Mouse (Mus musculus) erythroid progenitor cell, adult 5-6 weeks (primary cell): ENCODE measurements around the gene Art2b. TPM values are rescaled to one million over a fixed set of nuclear protein-coding genes. Genes with fewer than 3 reads are reported as not detected.
"Not testable (repeated sequence)": the region's sequence is repeated elsewhere in the genome, so short reads cannot be mapped to it uniquely, and the experiment has no call there.

Experiments used
- ATAC-seq: replicated peaks from 2 replicates; pipeline ENCODE4 v1.8.0; 2016; ENCODE audit warnings: moderate number of reproducible peaks, mild to moderate bottlenecking, moderate TSS enrichment, inconsistent platforms; ENCODE audit not compliant: poor library complexity, low FRiP score, severe bottlenecking
- total RNA-seq, 2 experiments: library from RNA; stranded (forward) in 1 of 2; stranded (reverse) in 1 of 2; fragments of 150-400 nt in 1 of 2; fragments of 186-747, 209-891 nt in 1 of 2; gene quantifications; 2 replicates each; pipeline versions ENCODE4 v1.2.3 to v1.2.4; 2015 to 2017; ENCODE audit warnings: low replicate concordance in 2 of 2

Gene Art2b
- total RNA-seq, 2 experiments from 2014 or later, result 8.8 TPM; not detected in 1

DNA sequence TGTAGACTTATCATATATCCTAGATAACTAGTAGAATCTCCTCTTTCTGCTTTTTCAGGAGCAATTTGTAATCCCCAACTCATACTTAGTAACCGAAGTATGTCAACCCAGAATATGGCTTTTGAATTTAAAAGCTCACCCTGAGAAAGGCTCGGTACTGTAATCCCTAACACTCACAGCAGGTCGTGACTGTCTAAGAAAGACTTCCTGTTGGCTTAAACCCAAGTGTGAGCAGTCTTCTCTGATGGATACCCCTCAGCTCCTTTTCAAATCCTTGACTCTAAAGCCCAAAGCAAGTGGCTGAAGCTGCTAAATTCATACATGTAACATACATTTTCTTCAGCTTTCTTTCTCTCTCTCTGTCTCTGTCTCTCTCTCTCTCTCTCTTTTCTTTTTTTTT lies 11.0 kb downstream of the Art2b start:
- ATAC-seq, result no peak

DNA sequence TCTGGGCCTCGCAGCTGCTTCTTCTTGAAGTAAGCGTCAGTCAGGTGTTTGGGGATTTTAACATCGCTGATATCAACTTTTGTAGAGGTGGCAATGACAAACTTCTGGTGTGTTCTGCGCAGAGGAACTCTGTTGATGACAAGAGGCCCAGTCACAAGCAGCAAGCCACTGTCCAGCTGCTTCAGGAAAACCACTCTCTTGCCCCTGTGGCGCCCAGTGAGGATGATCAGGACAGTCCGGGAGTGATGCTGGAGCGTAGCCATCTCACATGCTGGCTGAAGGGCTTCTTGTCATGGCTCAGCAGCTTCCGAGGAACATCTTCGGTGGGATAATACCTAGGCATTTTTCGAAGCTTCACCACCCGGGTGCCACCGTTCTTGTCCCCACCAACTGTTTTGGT lies 11.8 kb downstream of the Art2b start:
- ATAC-seq, result not testable (repeated sequence)

DNA sequence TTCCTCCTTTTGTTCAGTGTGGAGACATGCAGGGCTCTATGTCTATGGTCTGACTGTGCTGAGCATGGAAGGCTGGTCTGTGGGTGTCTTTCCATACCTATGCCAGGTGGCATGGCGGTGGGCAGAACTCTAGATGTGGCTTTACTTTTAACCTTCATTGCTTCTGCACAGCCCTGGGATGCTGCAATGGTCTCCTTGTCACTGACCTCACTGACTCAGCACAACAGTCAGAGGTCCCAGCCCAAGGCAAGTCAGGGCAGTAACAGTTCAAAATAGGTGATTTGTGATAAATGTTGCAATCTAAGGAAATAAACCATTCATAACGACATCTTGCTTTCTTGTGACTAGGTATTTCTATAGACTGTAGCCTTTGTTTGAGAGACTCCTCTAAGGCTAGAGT lies 21.3 kb downstream of the Art2b start:
- no peak for ATAC-seq

DNA sequence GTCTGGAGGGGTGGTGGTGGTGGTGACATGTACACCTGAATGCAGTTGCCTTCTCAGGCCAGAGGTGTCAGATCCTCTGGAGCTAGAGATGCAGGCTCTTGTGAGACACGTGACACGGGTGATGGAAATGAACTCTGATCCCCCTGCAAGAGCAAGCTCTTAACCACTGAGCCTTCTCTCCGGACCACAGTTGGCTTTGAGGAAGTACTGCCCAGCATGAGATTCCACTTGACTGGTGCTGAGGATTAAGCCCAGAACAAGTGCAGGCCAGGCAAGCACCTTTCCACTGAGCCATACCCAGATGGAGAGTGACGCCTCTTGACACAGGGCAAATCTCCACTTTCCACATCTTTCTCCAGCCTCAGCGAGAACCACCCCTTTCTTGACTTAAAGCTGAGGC lies 26.0 kb downstream of the Art2b start:
- ATAC-seq, result not testable (repeated sequence)

DNA sequence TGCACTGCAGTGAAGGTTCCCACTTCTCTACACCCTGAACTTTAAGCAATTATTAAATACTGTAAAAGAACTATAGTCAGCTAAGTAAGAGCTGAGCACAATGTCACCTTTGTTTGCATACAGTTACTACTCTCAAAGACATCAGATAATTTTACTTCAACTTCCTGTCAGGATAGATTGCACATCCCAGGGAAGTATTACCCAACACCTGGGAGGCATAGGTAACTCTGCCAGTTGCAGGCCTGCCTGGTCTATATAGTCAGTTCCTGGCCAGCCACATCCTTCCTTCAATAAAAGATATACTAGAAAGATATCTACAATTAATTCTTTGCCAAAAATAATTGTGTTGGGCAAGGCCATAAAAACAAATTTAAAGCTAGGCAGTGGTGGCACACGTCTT lies 28.0 kb downstream of the Art2b start:
- no peak for ATAC-seq

DNA sequence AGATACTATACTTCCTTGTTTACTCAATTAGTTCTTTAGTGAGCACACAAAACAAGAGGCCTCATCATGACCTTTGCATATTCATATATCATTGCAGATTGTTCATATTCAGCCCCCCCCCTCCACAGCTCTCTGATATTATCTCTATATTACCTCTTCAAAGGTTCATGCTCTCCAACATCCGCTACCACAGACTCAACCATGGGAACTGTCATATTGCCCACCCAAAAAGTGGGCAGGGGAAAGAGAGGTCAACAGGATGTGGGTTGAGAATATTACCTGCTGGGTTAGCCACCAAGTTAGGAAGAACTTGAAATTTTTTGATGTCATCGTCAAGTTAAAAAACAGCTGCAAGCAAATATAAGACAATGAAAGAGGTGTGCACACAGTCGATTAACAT lies 29.9 kb downstream of the Art2b start:
- ATAC-seq, result not testable (repeated sequence)

DNA sequence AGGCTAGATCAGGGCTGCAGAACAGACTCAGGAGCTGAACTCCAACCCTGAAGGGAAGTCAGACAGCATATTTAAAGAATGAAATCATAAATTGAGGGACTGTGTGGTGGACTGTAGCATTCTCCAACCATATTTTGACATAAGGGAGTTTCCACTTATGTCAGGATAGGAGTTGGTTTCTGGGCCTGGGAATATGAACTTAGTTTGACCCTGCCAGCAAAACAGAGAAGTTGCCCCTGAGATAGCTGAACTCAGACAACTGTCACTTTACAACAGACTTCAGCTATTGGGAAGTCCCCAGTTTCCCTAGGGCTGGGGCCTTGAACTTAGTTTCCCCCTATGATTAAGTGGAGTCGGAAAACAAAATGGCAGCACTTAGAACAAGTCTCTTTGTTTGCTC lies 33.9 kb downstream of the Art2b start:
- no peak for ATAC-seq

DNA sequence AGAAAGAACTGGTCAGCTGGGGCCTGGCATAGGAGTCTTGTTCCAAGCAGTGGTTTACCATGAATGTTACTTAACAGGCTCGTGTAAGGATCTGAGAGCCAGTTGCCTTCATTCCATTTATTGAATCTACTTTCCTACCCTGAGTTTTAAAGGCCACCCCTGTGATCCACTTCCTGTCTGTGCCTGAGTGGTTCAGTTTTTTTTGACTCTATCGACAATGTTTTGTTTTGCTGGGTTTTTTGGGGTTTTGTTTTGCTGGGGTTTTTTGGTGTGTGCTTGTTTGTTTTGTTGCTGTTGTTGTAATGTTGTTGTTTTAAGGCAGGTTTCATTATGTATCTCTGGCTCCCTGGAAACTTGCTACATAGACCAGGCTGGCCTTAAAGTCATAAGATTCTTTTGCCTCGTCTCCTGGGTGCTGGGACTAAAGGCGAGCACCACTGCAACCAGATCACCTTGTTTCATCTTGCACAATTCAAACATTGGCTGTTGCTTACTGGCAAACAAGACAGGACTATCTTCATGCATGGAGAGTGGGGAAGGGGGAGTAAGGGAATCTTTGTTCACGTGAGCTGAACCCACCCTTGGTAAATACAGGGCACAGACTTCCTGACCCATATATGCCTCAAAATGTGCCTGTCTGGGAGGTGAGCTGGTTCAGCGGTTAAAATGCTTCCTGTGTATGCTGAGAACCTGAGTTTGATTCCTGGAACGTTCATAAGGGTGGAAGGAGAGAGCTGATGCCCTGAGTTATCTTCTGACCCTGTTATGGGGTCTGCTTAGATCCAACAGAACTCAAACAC lies 34.5 kb downstream of the Art2b start:
- ATAC-seq, result no peak

DNA sequence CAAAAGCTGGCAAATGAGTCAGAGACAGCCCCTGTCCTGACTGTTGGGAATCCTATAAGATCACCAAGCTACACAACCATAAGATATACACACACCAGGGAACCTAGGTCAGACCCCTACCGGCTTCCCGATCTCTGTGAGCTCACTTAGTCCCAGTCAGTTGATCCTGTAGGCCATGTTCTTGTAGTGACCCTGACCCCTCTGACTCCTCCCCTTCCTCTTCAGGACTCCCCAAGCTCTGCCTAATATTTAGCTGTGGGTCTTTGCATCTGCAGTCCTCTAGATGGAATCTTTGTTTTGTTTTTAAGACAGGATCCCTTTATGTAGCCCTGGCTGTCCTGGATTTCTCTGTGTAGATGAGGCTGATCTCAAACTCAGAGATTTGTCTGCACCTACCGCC lies 36.1 kb downstream of the Art2b start:
- no peak for ATAC-seq

DNA sequence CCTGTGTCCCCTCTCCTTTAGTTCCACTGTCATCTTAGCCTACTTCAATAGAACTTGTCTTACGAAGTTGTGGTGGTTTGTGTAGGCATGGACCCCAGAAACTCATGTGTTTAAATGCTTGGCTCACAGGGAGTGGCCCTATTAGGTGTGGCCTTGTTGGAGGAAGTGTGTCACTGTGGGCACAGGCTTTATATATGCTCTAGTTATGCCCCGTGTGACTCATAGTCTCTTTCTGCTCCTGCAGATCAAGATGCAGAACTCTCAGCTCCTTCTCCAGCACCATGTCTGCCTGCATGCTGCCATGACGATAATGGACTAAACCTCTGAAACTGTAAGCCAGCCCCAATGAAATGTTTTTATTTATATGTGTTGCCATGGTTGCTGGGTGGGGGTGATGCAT lies 37.7 kb downstream of the Art2b start:
- no peak for ATAC-seq

DNA sequence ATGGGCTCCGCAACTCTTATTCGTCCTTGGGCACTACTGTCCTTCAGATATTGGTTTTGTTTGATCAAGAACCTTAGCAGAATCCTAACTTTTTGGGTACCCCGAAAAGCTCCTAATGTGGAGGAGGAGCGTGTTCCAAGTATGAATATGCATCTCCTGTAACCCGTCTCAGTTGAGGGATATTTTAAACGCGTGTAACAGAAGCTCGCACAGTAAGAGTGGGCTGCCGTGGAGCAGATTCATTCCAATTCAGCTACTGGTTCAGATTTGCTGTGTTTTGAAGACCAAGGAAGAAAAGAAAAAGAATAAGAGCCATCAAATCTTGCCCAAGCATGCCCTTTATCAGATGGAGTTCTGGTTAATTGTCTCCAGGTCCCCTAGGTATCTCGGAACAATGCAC lies 43.7 kb downstream of the Art2b start:
- no peak for ATAC-seq

DNA sequence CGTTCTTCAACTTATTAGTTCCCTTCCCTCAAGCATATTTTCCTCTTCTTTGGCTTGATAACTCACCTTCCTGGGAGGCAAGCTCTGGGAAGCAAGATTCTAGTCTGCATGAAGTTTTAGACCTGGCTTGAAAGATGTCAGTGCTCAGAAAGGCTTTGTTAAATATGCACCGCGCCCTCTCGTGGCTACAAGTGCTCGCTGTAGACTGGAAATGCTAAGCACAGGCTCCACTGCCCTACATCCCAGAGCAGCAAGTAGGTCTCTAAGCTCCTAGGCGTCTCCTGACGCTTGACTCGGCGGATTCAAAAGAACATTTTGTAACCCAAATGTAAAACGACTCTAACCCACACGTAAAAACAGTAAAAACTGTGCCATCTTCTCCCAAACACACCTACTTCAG lies 44.3 kb downstream of the Art2b start:
- ATAC-seq, result no peak

DNA sequence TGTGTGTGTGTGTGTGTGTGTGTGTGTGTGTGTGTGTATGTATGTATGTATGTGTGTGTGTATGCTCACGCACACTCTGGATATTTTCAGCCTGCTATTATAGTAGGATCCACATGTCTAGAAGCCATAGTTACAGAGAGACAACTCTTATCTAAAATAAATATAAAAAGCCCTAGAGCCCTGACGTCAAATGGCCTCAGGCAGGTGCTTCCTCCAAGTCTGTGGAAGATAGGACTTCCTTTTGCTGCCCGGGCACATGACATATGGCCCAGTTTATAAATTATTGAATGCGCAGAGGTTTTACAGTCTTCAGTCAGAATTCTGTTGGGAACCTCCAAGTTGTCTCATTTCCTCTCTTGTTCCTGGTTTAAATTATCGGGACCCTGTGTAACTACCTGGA lies 44.7 kb downstream of the Art2b start:
- ATAC-seq, result no peak

DNA sequence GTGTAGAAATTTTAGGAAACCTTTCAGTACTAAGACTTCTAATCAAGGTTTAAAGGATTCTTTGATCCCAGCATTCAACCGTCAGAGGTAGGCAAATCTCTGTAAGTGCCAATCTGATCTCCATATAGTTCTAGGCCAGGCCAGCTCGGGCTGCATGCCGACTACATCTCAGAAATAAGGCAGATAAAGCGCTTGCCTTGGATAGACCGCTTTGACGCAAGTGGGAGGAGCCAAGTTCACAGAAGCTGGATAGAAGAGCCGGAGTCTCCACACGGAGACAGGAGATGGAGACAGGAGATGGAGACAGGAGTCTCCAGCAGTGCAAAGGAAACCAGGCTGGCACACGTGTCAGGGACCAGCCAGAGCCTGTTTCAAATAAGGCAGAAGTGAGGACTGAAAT lies 45.6 kb downstream of the Art2b start:
- no peak for ATAC-seq

DNA sequence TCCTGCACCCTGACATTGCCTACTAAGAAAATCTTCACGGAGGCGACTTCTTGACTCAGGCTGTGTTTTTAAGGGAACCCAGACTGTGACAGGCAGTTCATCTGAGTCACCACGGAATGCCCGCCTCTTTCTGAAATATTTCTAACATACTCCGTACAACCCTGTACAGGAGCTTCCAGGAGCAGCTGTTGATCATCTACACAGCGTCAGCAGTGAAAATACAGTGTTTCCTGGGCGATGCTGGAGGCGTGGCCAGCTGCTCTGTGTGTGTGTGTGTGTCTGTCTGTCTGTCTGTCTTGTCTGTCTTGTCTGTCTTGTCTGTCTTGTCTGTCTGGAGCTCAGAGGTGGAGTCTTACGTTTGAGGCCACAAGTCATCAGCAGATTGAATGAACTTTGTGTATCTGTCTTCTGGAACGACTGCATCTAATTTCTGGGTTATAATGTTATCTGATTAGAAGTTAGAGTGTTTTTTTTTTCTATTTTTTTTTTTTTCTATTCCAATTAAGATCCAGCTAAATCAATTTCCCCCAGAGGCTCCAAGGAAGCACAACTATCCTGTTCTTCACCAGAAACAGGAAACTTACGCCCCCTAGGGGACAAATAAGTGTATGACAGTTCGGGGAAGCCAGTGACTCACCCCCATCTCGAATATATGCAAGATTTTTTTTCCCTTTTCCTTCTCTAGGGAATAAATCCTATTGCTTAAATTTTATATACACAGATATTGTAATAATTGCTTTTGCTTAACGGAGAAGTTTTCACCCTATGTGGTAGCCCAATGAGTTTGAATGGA lies 47.1 kb downstream of the Art2b start:
- no peak for ATAC-seq

DNA sequence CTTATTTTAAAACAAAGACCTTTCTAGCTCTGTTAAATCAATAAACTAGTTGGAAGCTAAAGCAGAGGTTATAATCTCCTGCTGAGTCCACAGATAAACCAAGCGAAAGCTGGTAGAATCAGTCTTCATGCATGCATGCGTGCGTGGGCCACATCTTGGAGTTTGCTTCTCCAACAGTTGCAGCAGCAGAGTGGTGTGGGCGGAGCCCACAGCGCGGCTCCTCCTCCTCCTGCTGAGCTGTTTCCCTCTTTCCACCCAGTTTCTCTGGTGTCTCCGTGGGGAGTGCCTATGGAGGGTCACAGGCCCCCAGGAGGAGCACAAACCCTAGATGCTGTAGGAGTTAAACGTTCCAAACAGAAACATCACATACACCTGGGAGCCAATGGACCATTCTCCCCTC lies 47.9 kb downstream of the Art2b start:
- ATAC-seq, result no peak

DNA sequence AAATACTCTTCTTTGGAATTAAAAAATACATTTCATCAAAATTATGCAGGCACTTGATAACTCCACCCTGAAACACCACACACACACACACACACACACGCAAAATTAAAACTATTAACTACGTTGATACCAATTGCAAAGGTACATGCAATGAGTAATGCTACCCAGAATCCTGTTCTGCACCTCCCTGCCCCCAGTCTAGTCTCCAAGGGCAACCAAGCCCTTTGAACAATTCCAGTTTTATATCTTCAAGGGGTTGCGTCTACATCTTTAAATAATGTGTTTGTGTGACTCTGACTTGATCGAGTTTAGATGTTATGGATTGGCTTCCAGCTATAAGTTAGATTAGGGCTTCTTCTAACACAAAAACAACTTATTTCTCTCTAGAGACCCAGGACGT lies 49.9 kb downstream of the Art2b start:
- ATAC-seq, result no peak

DNA sequence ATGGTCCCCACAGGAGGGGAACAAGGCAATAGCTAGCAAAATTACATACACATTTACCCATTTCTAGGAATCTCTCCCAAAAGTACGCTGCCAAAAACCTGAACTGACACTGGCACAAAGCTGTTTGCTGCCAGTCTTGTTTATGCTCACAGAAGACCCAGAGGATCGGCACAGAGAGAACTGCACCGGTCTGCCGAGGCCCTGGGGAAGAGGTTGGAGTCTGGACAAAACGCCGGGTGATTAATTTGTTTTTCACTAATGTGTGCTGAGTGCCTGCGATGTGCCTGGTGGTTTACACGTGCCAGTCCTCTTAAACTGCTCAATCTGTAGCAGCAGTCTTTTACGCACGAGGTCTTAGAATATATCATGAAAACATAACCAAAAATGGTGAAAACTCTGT lies 50.3 kb downstream of the Art2b start:
- no peak for ATAC-seq

DNA sequence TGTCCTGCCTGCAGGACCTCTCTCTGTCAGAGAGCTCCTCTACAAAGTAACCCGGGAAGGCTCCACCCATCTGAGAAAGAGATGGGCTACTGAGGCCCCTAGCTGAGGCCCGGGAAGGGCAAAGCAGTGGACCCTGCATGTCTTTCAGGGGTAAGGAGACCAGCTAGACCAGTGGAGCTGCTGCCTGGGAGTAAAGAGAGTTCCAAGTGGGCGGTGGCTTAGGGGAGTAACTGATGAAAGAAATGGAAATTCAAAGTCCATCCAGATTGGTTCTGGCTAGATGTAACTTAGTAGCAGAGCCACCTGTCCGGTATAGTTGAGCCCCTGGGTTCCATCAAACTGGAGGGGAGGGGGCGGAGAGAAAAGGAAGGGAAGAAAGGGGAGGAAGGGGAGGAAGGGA lies 51.0 kb downstream of the Art2b start:
- ATAC-seq, result no peak
